Mouse (Mus musculus): ENCODE data around the gene Clca3b. TPM values are rescaled to one million over a fixed set of nuclear protein-coding genes. Genes with fewer than 3 reads are reported as not detected.
"Not testable (repeated sequence)": the region's sequence is repeated elsewhere in the genome, so short reads cannot be mapped to it uniquely, and the experiment has no call there.

Clca3b gene
- polyA plus RNA-seq, 1 experiment from 2014 or later: not detected

GRCm38 (mm10) chr3:144808153-144808925 lies 40.8 kb downstream of the Clca3b start:
- DNase-seq (ENCODE audit: low spot score); H3K27ac ChIP-seq; H3K4me1 ChIP-seq; H3K27me3 ChIP-seq (ENCODE audit: insufficient read depth, poor library complexity, severe bottlenecking); H3K36me3 ChIP-seq; H3K9me3 ChIP-seq; H3K4me3 ChIP-seq: not testable (repeated sequence)
- WGBS: 68% methylated on average over 16 of the region's 17 CpGs

DNA sequence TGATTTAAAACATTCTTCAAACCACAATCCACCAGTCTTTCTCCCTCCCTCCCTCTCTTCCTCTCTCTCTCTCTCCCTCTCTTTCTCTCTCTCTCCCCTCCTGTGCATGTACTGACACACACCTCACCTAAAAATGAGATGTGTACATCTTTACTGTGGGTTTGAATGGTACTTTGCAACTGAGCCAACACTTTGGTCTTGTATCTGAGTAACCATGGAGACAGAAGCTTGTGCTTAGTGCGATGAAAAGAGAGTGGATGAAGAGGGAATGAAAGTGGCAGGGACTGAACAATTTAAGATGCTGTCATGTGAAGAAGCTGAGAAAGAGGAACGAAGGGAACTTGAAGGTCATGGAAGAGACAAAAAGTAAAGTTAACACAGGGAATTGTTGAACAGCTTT lies 42.5 kb downstream of the Clca3b start:
- DNase-seq (ENCODE audit: low spot score); H3K4me3 ChIP-seq; H3K27ac ChIP-seq; H3K27me3 ChIP-seq (ENCODE audit: insufficient read depth, poor library complexity, severe bottlenecking); H3K4me1 ChIP-seq; H3K9me3 ChIP-seq; H3K36me3 ChIP-seq: not testable (repeated sequence)
- 75% methylated on average over 2 of the region's 2 CpGs for WGBS

DNA sequence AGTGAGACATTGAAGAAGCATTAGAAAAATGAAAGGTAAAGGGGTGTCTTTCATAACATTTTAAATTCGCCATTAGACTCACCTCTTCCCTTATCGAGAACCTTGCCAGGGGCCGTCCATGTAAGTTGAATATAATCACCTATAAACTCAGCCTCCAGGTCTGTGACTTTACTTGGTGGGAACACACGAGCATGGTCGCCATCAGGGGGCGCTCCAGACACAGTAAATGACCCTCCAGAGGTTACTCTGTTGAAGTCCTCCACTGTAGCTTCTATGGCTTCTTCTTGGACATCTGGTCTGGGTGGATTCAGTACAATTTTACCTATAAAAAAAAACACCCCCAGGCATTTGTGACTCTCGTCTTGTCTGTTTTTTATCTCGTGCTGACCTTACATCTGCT lies 47.3 kb downstream of the Clca3b start:
- H3K4me3 ChIP-seq: no peak overlapping the region
- H3K4me1 ChIP-seq: no peaks in the 10 kb centered on the region
- no peaks in the 10 kb centered on the region for H3K27me3 ChIP-seq (ENCODE audit: insufficient read depth, poor library complexity, severe bottlenecking)
- DNase-seq (ENCODE audit: low spot score): no peak
- H3K9me3 ChIP-seq: no peaks in the 10 kb centered on the region
- WGBS: 31% methylated on average over 8 of the region's 8 CpGs
- no peaks in the 10 kb centered on the region for H3K36me3 ChIP-seq
- no peak overlapping the region for H3K27ac ChIP-seq

DNA sequence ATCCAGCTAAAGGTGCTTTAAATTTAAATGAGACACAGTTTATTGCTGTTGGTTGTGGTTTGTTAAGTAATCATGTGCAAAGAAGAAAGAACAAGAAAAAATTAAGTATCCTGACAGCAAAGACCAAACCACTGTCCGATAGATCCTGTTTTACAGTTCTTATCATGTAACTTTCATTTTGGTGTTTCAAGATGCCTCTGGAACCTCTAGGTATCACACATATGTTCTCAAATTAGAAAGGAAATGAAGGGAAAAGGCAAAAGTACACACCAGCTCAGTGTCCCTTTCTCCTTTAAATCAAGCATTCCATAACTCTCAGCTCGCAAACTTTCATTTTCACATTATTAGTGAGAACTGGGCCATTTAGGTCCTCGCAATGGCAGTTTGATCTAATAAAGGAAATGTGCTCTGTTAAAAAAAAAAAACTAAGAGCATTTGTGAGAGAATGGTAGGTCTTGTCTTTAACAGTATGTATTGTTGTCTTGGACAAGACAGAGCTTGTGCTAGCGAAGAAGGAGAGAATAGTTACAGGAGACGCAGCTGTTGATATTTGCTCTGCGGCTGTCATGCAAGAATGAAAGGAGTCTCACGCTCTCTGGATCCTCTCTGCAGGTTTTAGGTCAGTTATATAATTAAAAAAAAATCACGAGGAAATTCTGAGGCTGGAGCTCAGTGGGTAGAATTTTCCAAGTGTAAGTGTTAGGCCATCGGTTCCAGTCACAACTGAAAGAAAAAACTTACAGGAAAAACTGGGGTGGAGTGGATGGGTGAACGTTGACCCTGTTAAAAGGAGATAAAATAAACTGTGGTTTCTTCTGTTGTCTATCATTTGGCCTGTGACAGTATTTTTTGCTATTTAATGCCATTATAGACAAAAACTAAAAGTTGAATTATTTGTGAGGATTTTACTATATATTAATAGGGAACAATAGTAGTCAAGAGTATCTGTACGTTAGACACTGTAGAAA lies 63.7 kb downstream of the Clca3b start:
- 83% methylated on average over 11 of the region's 11 CpGs for WGBS
- H3K27me3 ChIP-seq (ENCODE audit: insufficient read depth, poor library complexity, severe bottlenecking): no peaks in the 10 kb centered on the region
- H3K4me3 ChIP-seq: no peak overlapping the region
- H3K4me1 ChIP-seq: no peaks in the 10 kb centered on the region
- H3K27ac ChIP-seq: no peak overlapping the region
- no peak for DNase-seq (ENCODE audit: low spot score)
- no peaks in the 10 kb centered on the region for H3K36me3 ChIP-seq
- H3K9me3 ChIP-seq: no peaks in the 10 kb centered on the region

Other genes with a start within 250 kb of the Clca3b start
- 99.9 and 114 TPM in 2 replicates for gene Sh3glb1, start 129.0 kb downstream of the Clca3b start, polyA plus RNA-seq (2016; fragmentation: Nextera tagmentation; extraction: Ambion mirVana)
- gene Clca3a1, start 88.4 kb downstream of the Clca3b start, polyA plus RNA-seq (2016; fragmentation: Nextera tagmentation; extraction: Ambion mirVana): 4.1 and 9.1 TPM in 2 replicates
- gene Clca3a2, start 29.9 kb downstream of the Clca3b start, polyA plus RNA-seq (2016; fragmentation: Nextera tagmentation; extraction: Ambion mirVana): 0.74 and 0.85 TPM in 2 replicates
- gene Clca4b, start 83.2 kb upstream of the Clca3b start, polyA plus RNA-seq (2016; fragmentation: Nextera tagmentation; extraction: Ambion mirVana): not detected in 2 replicates
- 0.05 TPM in 1 of 2 replicates, not detected in the other for gene Clca4a, start 125.7 kb upstream of the Clca3b start, polyA plus RNA-seq (2016; fragmentation: Nextera tagmentation; extraction: Ambion mirVana)
- gene Clca1, start 183.4 kb upstream of the Clca3b start, polyA plus RNA-seq (2016; fragmentation: Nextera tagmentation; extraction: Ambion mirVana): 0.05 TPM in 1 of 2 replicates, not detected in the other

All from heart, embryonic 10.5 days (tissue).